Mouse (Mus musculus) ES-E14 (cell line): Measurements from ENCODE around the gene Rab3gap1. TPM values are rescaled to one million over a fixed set of nuclear protein-coding genes. Genes with fewer than 3 reads are reported as not detected.

Source experiments
- DNase-seq: peaks from one replicate; pipeline ENCODE4 v3.0.0-alpha.2; 2013; ENCODE audit warnings: low read depth, low spot score
- H3K27ac ChIP-seq: 2 replicates; pipeline ENCODE4 v1.5.1; 2012; ENCODE audit warnings: low read depth, mild to moderate bottlenecking, low read length, moderate library complexity, mixed read lengths; ENCODE audit not compliant: poor library complexity, insufficient read depth, severe bottlenecking
- H3K36me3 ChIP-seq: 2 replicates; pipeline ENCODE4 v1.6.1; 2012; ENCODE audit warnings: mild to moderate bottlenecking, low read length, moderate library complexity, mixed read lengths; ENCODE audit not compliant: control insufficient read depth, poor library complexity, insufficient read depth, severe bottlenecking
- H3K4me1 ChIP-seq, 2 experiments: fragments of 150-350 bp in 1 of 2; sonication (generic) in 1 of 2; 2 replicates each; pipeline ENCODE4 v1.6.1; 2012; ENCODE audit warnings: low read length in 2 of 2, mild to moderate bottlenecking in 1 of 2, mixed read lengths in 1 of 2; ENCODE audit not compliant: control insufficient read depth in 2 of 2, insufficient read depth in 2 of 2, poor library complexity in 1 of 2
- H3K4me3 ChIP-seq, 2 experiments: fragments of 150-350 bp in 1 of 2; sonication (generic) in 1 of 2; 2 replicates each; pipeline ENCODE4 v1.5.1; 2012; ENCODE audit warnings: low read length in 2 of 2, low read depth in 1 of 2, mild to moderate bottlenecking in 1 of 2, mixed read lengths in 1 of 2; ENCODE audit not compliant: insufficient read depth in 1 of 2, poor library complexity in 1 of 2, severe bottlenecking in 1 of 2
- H3K9ac ChIP-seq: 2 replicates; pipeline ENCODE4 v1.6.1; 2012; ENCODE audit warnings: low read depth, mild to moderate bottlenecking, low read length, mixed read lengths; ENCODE audit not compliant: poor library complexity, insufficient read depth, severe bottlenecking
- H3K9me3 ChIP-seq: fragments of 150-350 bp; sonication (generic); 2 replicates; pipeline ENCODE4 v1.6.1; 2012; ENCODE audit warnings: low read depth, mild to moderate bottlenecking, low read length; ENCODE audit not compliant: control insufficient read depth, insufficient read depth
- CHD2 ChIP-seq: IDR thresholded peaks from 2 replicates; pipeline ENCODE4 v1.6.1; 2014; ENCODE audit warnings: mild to moderate bottlenecking, low read depth, low read length, inconsistent platforms
- HCFC1 ChIP-seq: IDR thresholded peaks from 2 replicates; pipeline ENCODE4 v1.6.1; 2012; ENCODE audit warnings: low read length, inconsistent platforms, borderline replicate concordance; ENCODE audit not compliant: insufficient read depth
- MAFK ChIP-seq: IDR thresholded peaks from 2 replicates; pipeline ENCODE4 v1.6.1; 2014; ENCODE audit warnings: mild to moderate bottlenecking, low read depth, low read length, inconsistent platforms; ENCODE audit not compliant: insufficient read depth
- ZC3H11A ChIP-seq: IDR thresholded peaks from 2 replicates; pipeline ENCODE4 v1.6.1; 2012; ENCODE audit warnings: low read depth, mild to moderate bottlenecking, inconsistent platforms, low read length, borderline replicate concordance
- ZNF384 ChIP-seq: IDR thresholded peaks from 2 replicates; pipeline ENCODE4 v1.6.1; 2012; ENCODE audit warnings: low read depth, low read length, inconsistent platforms
- in situ Hi-C, 2 experiments: fragments of 600-800 bp; cut with MboI; formaldehyde crosslinking; loops; one replicate each; pipeline ENCODE4 v1.15.1; 2025; ENCODE audit warnings: low sequenced_read_pairs in 2 of 2, inconsistent platforms in 1 of 2; ENCODE audit not compliant: unreplicated experiment in 2 of 2
- total RNA-seq: library from RNA; depleted of rRNA; stranded (reverse); fragments of 300-350 nt; gene quantifications from 2 replicates; pipeline ENCODE4 v1.2.3, GENCODE M21; 2012

Rab3gap1 gene
- total RNA-seq, 1 experiment: 24.6 TPM

DNA sequence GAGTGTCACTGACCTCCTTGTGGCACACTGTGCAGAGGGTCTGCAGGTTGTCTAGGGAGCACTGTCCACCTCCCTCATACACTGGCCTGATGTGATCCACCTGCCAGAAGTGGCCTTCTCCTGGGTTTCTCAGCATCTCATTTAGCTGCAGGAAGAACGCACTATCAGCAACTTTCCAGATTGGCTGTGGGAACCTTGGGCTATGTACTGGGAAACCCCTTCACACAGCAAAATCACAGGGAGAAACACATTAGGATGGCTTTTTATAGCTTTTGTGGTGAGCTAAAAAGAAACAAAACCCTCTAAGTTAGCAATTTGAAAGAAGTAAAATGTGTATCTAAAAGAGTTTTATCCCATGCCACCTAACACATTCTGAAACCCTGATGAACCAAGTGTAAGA is 88.0 kb downstream of the Rab3gap1 start:
- H3K4me1 ChIP-seq: peaks cover 0 to 8% of the 10 kb centered on the region in 2 experiments; a peak in 1 of 4 replicates
- peaks cover 8% of the 10 kb centered on the region for H3K36me3 ChIP-seq

DNA sequence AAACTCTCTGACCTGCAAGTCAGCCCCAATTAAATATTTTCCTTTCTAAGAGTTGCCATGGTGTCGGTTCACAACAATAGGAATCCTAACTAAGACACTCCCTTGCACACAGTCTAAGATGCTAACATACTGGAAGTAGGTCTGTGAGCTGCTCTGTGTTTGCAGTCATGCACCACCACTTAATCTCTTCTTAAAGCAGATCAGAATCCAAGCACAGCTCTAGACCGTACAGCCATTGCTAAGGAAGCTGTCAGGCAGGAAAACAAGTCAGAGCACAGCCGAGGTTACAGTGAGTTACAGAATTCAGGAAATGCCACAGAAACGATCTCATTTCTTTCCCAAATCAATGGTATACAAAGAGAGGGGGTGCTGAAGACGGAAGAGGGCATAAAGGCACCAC is 90.2 kb downstream of the Rab3gap1 start:
- TF ChIP-seq CHD2: no peak
- no peak for TF ChIP-seq ZNF384
- no peak for TF ChIP-seq HCFC1
- no peak for TF ChIP-seq ZC3H11A
- TF ChIP-seq MAFK: no peak
- Histone ChIP-seq H3K36me3 (peaks cover 8% of the 10 kb centered on the region; the same call in 1 of the 2 replicates), H3K4me1 (no peaks in the 10 kb centered on the region), H3K27ac (no peak overlapping the region), H3K4me3 (no peak overlapping the region), H3K9ac (no peak overlapping the region), H3K9me3 (no peaks in the 10 kb centered on the region)
- DNase-seq: no peak
- in situ Hi-C loops: no loop called here

More for the DNA sequence above, 88.0 kb downstream of the Rab3gap1 start:
- DNase-seq: no peak
- no peak overlapping the region for H3K4me3 ChIP-seq
- no peak for TF ChIP-seq MAFK
- TF ChIP-seq CHD2: no peak
- TF ChIP-seq ZNF384: no peak
- no peak for TF ChIP-seq ZC3H11A
- no peak for TF ChIP-seq HCFC1
- H3K9ac ChIP-seq: no peak overlapping the region
- in situ Hi-C loops: no loop called here
- H3K27ac ChIP-seq: no peak overlapping the region
- H3K9me3 ChIP-seq: no peaks in the 10 kb centered on the region

DNA sequence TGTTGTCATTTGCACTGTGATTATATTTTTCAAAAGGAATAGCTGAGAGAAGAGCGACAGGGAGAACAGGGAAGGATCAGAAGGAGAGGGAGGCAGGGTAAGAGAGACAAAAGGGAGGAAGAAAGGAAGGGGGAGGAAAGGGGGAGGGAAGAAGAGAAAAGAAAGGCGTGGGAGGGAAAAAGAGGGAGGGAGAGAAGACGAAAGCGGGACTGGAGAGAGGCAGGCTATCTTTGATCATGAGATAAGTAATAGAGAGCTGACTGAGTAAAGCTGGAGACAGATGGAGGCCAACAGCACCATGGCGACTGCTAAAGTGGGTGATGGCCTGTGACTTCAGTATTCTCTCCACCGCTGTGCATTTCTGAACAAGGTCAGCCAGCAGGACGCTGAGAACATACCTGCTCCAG is 90.7 kb downstream of the Rab3gap1 start:
- no peak for TF ChIP-seq ZNF384
- TF ChIP-seq MAFK: no peak
- no peak for TF ChIP-seq ZC3H11A
- no peak for TF ChIP-seq CHD2
- TF ChIP-seq HCFC1: no peak
- Histone ChIP-seq H3K27ac (no peak overlapping the region), H3K4me1 (no peaks in the 10 kb centered on the region), H3K4me3 (no peak overlapping the region), H3K9me3 (no peaks in the 10 kb centered on the region), H3K9ac (no peak overlapping the region), H3K36me3 (peaks cover 8% of the 10 kb centered on the region; the same call in 1 of the 2 replicates)
- in situ Hi-C loops: no loop called here
- no peak for DNase-seq

GRCm38 (mm10) chr1:127961140-127961539 is 92.6 kb downstream of the Rab3gap1 start:
- in situ Hi-C loops: no loop called here
- no peak for TF ChIP-seq HCFC1
- no peak overlapping the region for H3K27ac ChIP-seq
- no peaks in the 10 kb centered on the region for H3K9me3 ChIP-seq
- no peak overlapping the region for H3K4me3 ChIP-seq
- H3K9ac ChIP-seq: no peak overlapping the region
- H3K4me1 ChIP-seq: no peaks in the 10 kb centered on the region
- peaks cover 8% of the 10 kb centered on the region for H3K36me3 ChIP-seq
- DNase-seq: no peak

DNA sequence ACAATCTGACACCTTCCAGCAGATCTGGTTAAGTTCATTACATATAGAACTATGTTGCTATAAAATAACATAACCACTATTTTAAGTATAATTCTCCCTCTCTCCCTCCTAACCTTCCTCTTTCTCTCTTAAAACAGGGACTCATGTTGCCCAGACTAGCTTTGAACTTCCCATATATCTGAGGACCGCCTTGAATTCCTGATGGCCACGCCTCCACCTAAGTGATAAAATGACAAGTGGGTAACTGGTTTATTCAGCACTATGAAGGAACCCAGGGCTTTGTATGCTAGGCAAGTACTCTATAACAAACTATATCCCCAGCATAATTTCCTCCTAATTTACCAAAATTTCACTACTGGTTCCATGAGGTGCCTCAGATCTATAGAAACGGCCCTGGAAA is 94.8 kb downstream of the Rab3gap1 start:
- Histone ChIP-seq H3K36me3 (peaks cover 8% of the 10 kb centered on the region), H3K9me3 (no peaks in the 10 kb centered on the region; the same call in 1 of the 2 replicates), H3K27ac (no peak overlapping the region), H3K4me1 (no peaks in the 10 kb centered on the region), H3K4me3 (no peak overlapping the region), H3K9ac (no peak overlapping the region)
- in situ Hi-C loops: no loop called here
- no peak for DNase-seq
- TF ChIP-seq CHD2: no peak
- TF ChIP-seq MAFK: no peak
